In the genomic region with DNA sequence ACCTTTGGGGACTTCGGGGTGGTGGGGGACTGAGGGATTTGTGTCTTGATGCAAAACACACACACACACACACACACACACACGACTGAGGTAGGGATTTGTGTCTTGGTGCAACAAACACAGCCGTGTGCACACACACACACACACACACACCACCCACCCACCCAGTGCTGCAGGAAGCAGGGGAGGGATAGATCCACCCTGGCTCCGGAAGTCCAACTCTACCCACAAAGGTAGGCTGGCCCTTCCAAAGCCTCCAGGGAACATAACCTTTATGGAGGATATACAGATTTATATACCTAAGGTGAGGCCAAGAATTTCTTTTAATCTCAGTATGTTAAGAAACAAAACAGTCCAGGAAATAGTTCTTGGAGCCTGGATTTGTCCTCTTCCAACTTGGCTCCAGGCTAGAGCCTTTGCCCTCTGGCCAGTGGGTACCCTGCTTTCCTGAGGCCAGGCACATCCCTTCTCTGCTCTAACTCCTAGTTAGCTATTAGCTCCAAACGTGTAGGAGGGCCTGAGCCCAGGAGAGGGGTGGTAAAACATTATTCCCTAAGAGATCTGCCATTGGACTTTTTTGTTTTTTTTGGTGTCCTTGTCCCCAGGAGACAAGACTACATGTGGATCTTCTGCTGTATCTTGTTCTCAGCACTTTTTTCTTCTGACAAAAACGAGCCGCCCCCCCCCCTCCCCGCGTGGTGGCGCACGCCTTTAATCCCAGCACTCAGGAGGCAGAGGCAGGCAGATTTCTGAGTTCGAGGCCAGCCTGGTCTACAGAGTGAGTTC, we compare ENCODE assay signal across 8 mouse cellular contexts. TPM values are rescaled to one million over a fixed set of nuclear protein-coding genes. Genes with fewer than 3 reads are reported as not detected.
DNase-seq lines count a peak whose midpoint lies in the region; ATAC-seq and TF ChIP-seq lines count a peak whose summit lies in the region.

No protein-coding gene starts in this region.

- H3K4me1 ChIP-seq in embryonic facial prominence, embryonic 10.5 days = peaks cover 51% of the 10 kb centered on the region
- H3K4me1 ChIP-seq in kidney, adult 2 months (ENCODE audit: control insufficient read depth, insufficient read depth, low read length) = peaks cover 29% of the 10 kb centered on the region
- H3K4me1 ChIP-seq in midbrain, embryonic 13.5 days (replicated peaks) = peaks cover 39% of the 10 kb centered on the region

- TF ChIP-seq POLR2A in kidney, adult 2 months (IDR thresholded peaks at IDR 0.05; ENCODE audit: low read depth, low read length) = no peak

- 0 out of 2 replicates have a peak, but pooled peaks have one; percentile 1 for ATAC-seq in midbrain, embryonic 13.5 days

- peak overlapping the region; percentile 72 for H3K4me2 ChIP-seq in midbrain, embryonic 13.5 days (replicated peaks)

- peak overlapping the region; percentile 89 for H3K4me3 ChIP-seq in layer of hippocampus, adult 2 months
- peak overlapping the region; percentile 98 for H3K4me3 ChIP-seq in embryonic facial prominence, embryonic 10.5 days
- peak overlapping the region; percentile 95 for H3K4me3 ChIP-seq in kidney, adult 2 months (ENCODE audit: insufficient read depth, low read depth, low read length)
- peak overlapping the region; percentile 97 for H3K4me3 ChIP-seq in midbrain, embryonic 13.5 days (replicated peaks)

- WGBS in embryonic facial prominence, embryonic 10.5 days = 52% methylated on average over 12 of the region's 12 CpGs
- 33% methylated on average over 12 of the region's 12 CpGs for WGBS in kidney, adult 2 months
- WGBS in midbrain, embryonic 13.5 days = 57% methylated on average over 11 of the region's 12 CpGs

- TF ChIP-seq CTCF in layer of hippocampus, adult 2 months (conservative IDR thresholded peaks at IDR 0.05) = no peak
- no peak for TF ChIP-seq CTCF in kidney, adult 2 months (conservative IDR thresholded peaks at IDR 0.05; ENCODE audit: insufficient read depth, insufficient read length, low read depth, low read length)

- H3K27ac ChIP-seq in layer of hippocampus, adult 2 months = peak overlapping the region; percentile 95
- peak overlapping the region; percentile 98 for H3K27ac ChIP-seq in embryonic facial prominence, embryonic 10.5 days (replicated peaks)
- peak overlapping the region; percentile 97 for H3K27ac ChIP-seq in kidney, adult 2 months (ENCODE audit: insufficient read depth, low read depth, low read length)
- peak overlapping the region; percentile 95 for H3K27ac ChIP-seq in midbrain, embryonic 13.5 days

- H3K9me3 ChIP-seq in embryonic facial prominence, embryonic 10.5 days = no peaks in the 10 kb centered on the region
- H3K9me3 ChIP-seq in midbrain, embryonic 13.5 days = no peaks in the 10 kb centered on the region

- peaks cover 13% of the 10 kb centered on the region; the same call in 1 of the 2 replicates for H3K27me3 ChIP-seq in embryonic facial prominence, embryonic 10.5 days (replicated peaks; ENCODE audit: low read depth, poor library complexity, severe bottlenecking)
- no peaks in the 10 kb centered on the region for H3K27me3 ChIP-seq in kidney, adult 2 months (replicated peaks; ENCODE audit: control insufficient read depth, insufficient read depth, low read length)
- H3K27me3 ChIP-seq in midbrain, embryonic 13.5 days = no peaks in the 10 kb centered on the region

- peak overlapping the region; percentile 97 for H3K9ac ChIP-seq in midbrain, embryonic 13.5 days (replicated peaks)

- H3K36me3 ChIP-seq in embryonic facial prominence, embryonic 10.5 days (replicated peaks) = peaks cover 44% of the 10 kb centered on the region
- H3K36me3 ChIP-seq in kidney, adult 2 months (ENCODE audit: control insufficient read depth, insufficient read depth, low read length) = no peaks in the 10 kb centered on the region; the same call in 1 of the 2 replicates
- peaks cover 29% of the 10 kb centered on the region for H3K36me3 ChIP-seq in midbrain, embryonic 13.5 days

- DNase-seq in layer of hippocampus, adult 2 months (ENCODE audit: low spot score in 2 of 2) = no peak
- no peak for DNase-seq in layer of hippocampus, adult 11-12 months (ENCODE audit: low spot score)
- no peak for DNase-seq in embryonic facial prominence, embryonic 10.5 days (ENCODE audit: low spot score)
- DNase-seq in kidney, adult 2 months = peak; percentile 89
- no peak for DNase-seq in natural killer cell, adult 2 months (ENCODE audit: low spot score in 2 of 2)
- DNase-seq in layer of hippocampus, adult 9-10 months (ENCODE audit: low spot score) = no peak
- no peak for DNase-seq in right cerebral cortex, postnatal 14 days

RNA-seq across cellular contexts. Expression of a gene that starts 1.3 kb away (rescaled TPM):
- 10 to 100 TPM; 32.5 to 41.9 TPM for total RNA-seq in layer of hippocampus, adult 2 months (2021)
- polyA plus RNA-seq in embryonic facial prominence, embryonic 10.5 days (2016; fragmentation: Nextera tagmentation; extraction: Ambion mirVana) = 43.7 and 46.4 TPM in 2 replicates
- 195 and 211 TPM in 2 replicates for polyA plus RNA-seq in kidney, adult 2 months (2012; rRNA removed)
- polyA plus RNA-seq in midbrain, embryonic 13.5 days (2015; fragmentation: Nextera tagmentation; extraction: Ambion mirVana) = 47.7 and 50.3 TPM in 2 replicates

RNA-seq across cellular contexts. Expression of a gene that starts 22.3 kb away (rescaled TPM):
- 100 to 1,000 TPM; 227 to 236 TPM for total RNA-seq in layer of hippocampus, adult 2 months (2021)
- 12.7 and 15.7 TPM in 2 replicates for polyA plus RNA-seq in embryonic facial prominence, embryonic 10.5 days (2016; fragmentation: Nextera tagmentation; extraction: Ambion mirVana)
- 2.5 and 2.9 TPM in 2 replicates for polyA plus RNA-seq in kidney, adult 2 months (2012; rRNA removed)
- 25.7 and 31.3 TPM in 2 replicates for polyA plus RNA-seq in midbrain, embryonic 13.5 days (2015; fragmentation: Nextera tagmentation; extraction: Ambion mirVana)

RNA-seq across cellular contexts. Expression of a gene that starts 30.9 kb away (rescaled TPM):
- total RNA-seq in layer of hippocampus, adult 2 months (2021) = under 1 TPM in 1 of 2 experiments, not detected in 1; 0.17 TPM
- 0.23 and 0.44 TPM in 2 replicates for polyA plus RNA-seq in embryonic facial prominence, embryonic 10.5 days (2016; fragmentation: Nextera tagmentation; extraction: Ambion mirVana)
- 0.08 and 0.24 TPM in 2 replicates for polyA plus RNA-seq in kidney, adult 2 months (2012; rRNA removed)
- not detected in 2 replicates for polyA plus RNA-seq in midbrain, embryonic 13.5 days (2015; fragmentation: Nextera tagmentation; extraction: Ambion mirVana)

RNA-seq across cellular contexts. Expression of a gene that starts 58.8 kb away (rescaled TPM):
- total RNA-seq in layer of hippocampus, adult 2 months (2021) = 10 to 100 TPM; 84.2 to 98.5 TPM
- 233 and 242 TPM in 2 replicates for polyA plus RNA-seq in embryonic facial prominence, embryonic 10.5 days (2016; fragmentation: Nextera tagmentation; extraction: Ambion mirVana)
- 87.5 and 91.1 TPM in 2 replicates for polyA plus RNA-seq in kidney, adult 2 months (2012; rRNA removed)
- 175 and 187 TPM in 2 replicates for polyA plus RNA-seq in midbrain, embryonic 13.5 days (2015; fragmentation: Nextera tagmentation; extraction: Ambion mirVana)
